ENCODE assay signal across 8 mouse cellular contexts in genomic region chr2:72740391-72741361, GRCm38 (mm10).
A peak's percentile ranks its signal among the peaks of the same experiment; 100 is the strongest.
DNase-seq lines count a peak whose midpoint lies in the region; ATAC-seq lines count a peak whose summit lies in the region.

No protein-coding gene starts in this region.

- no peaks in the 10 kb centered on the region for H3K9me3 ChIP-seq in embryonic facial prominence, embryonic 13.5 days
- no peaks in the 10 kb centered on the region for H3K9me3 ChIP-seq in midbrain, embryonic 13.5 days

- peak; percentile 43; the same call in 1 of the 2 replicates for ATAC-seq in embryonic facial prominence, embryonic 13.5 days (ENCODE audit: insufficient number of reproducible peaks, insufficient read depth, low FRiP score, low TSS enrichment, low read depth)
- ATAC-seq in midbrain, embryonic 13.5 days, result peak; percentile 66
- no peak for ATAC-seq in megakaryocyte-erythroid progenitor cell, adult 5-6 weeks (replicated peaks; ENCODE audit: low FRiP score, low TSS enrichment, poor library complexity, severe bottlenecking)

- no peaks in the 10 kb centered on the region for H3K36me3 ChIP-seq in embryonic facial prominence, embryonic 13.5 days
- no peaks in the 10 kb centered on the region for H3K36me3 ChIP-seq in midbrain, embryonic 13.5 days

- peaks cover 41% of the 10 kb centered on the region for H3K4me1 ChIP-seq in embryonic facial prominence, embryonic 13.5 days
- 0 out of 2 replicates have a peak, but pooled peaks cover 2% of the 10 kb centered on the region for H3K4me1 ChIP-seq in midbrain, embryonic 13.5 days (replicated peaks)

- 39% methylated on average over 22 of the region's 22 CpGs for WGBS in embryonic facial prominence, embryonic 13.5 days
- 66% methylated on average over 22 of the region's 22 CpGs for WGBS in midbrain, embryonic 13.5 days

- peak overlapping the region; percentile 45 for H3K4me2 ChIP-seq in embryonic facial prominence, embryonic 13.5 days
- H3K4me2 ChIP-seq in midbrain, embryonic 13.5 days (replicated peaks), result 0 out of 2 replicates have a peak overlapping the region, but pooled peaks have one; percentile 2

- H3K27ac ChIP-seq in embryonic facial prominence, embryonic 13.5 days, result no peak overlapping the region; the same call in 1 of the 2 replicates
- no peak overlapping the region for H3K27ac ChIP-seq in midbrain, embryonic 13.5 days

- peak; percentile 6 to 49 for DNase-seq in adrenal gland, postnatal 36 days
- peak; percentile 51 to 60 for DNase-seq in heart, postnatal 10 days
- peak; percentile 16 to 34 for DNase-seq in kidney, postnatal 36 days
- no peak for DNase-seq in urinary bladder, adult 18-20 months (ENCODE audit: low spot score in 2 of 2)
- no peak for DNase-seq in left cerebral cortex, postnatal 14 days (ENCODE audit: low spot score in 2 of 2)

- no peaks in the 10 kb centered on the region for H3K27me3 ChIP-seq in embryonic facial prominence, embryonic 13.5 days
- H3K27me3 ChIP-seq in midbrain, embryonic 13.5 days, result peaks cover 6% of the 10 kb centered on the region; the same call in 1 of the 2 replicates

- intact Hi-C loops in heart, postnatal 10 days (cut with DNase I), result no loop called here
- intact Hi-C loops in left cerebral cortex, postnatal 14 days (cut with DNase I), result no loop called here

- H3K4me3 ChIP-seq in embryonic facial prominence, embryonic 13.5 days, result no peak overlapping the region
- H3K4me3 ChIP-seq in midbrain, embryonic 13.5 days (replicated peaks), result no peak overlapping the region

- no peak overlapping the region for H3K9ac ChIP-seq in embryonic facial prominence, embryonic 13.5 days
- no peak overlapping the region for H3K9ac ChIP-seq in midbrain, embryonic 13.5 days (replicated peaks)

Comparison
In these comparisons a context has a peak if more than half of its experiments do, and no peak if none do; other contexts are left out.
1. DNase-seq: peak in adrenal gland, postnatal 36 days (2 of 2), heart, postnatal 10 days (2 of 2) and kidney, postnatal 36 days (2 of 2); none in urinary bladder, adult 18-20 months (0 of 2) and left cerebral cortex, postnatal 14 days (0 of 2).